ENCODE assay signal across 26 mouse cellular contexts in the genomic region with DNA sequence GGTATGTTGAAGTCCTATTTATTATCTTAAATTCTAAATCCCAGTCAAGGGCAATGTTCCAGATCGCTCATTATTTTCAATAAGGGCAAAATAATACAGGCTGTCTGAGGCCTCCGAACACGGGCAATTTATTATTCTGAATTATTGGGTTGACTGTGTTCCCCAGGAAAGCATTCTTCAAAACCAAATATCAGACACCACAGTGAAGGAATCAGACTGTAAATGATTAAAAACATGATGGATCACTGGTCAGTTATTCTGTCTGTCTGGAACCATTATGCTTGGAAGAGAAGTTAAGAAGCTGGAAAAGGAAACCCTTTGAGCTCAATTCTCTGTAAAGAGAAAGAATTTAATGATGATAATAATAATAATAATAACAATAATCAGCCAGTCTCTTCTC.
DNase-seq lines count a peak whose midpoint lies in the region; ATAC-seq lines count a peak whose summit lies in the region.
"Had no signal": no experiment of that assay in that cellular context is flagged by ENCODE, and none has a peak within 500 bp of the region (broad histone marks: within the 10 kb centered on the region; RNA-seq: fewer than 3 reads in every experiment).

No protein-coding gene starts in this region.

- 39% methylated on average over 3 of the region's 3 CpGs for WGBS in hindbrain, embryonic 14.5 days
- 57% methylated on average over 3 of the region's 3 CpGs for WGBS in hindbrain, embryonic 11.5 days
- WGBS in neural tube, embryonic 11.5 days = 68% methylated on average over 3 of the region's 3 CpGs

- ATAC-seq in hindbrain, embryonic 14.5 days (ENCODE audit: low FRiP score) = no peak
- ATAC-seq in hindbrain, embryonic 11.5 days (ENCODE audit: low FRiP score) = no peak; the same call in 1 of the 2 replicates
- ATAC-seq in neural tube, embryonic 11.5 days (ENCODE audit: insufficient read depth, low FRiP score, low TSS enrichment) = no peak
- ATAC-seq: CD4-positive, CD25-positive, alpha-beta regulatory T cell, adult 4 months; forebrain, embryonic 14.5 days; forebrain, embryonic 16.5 days had no signal

- H3K4me3 ChIP-seq in hindbrain, embryonic 14.5 days (replicated peaks; ENCODE audit: low read length) = no peak overlapping the region
- no peak overlapping the region for H3K4me3 ChIP-seq in hindbrain, embryonic 11.5 days (ENCODE audit: low read depth, low read length)
- no peak overlapping the region for H3K4me3 ChIP-seq in neural tube, embryonic 11.5 days (ENCODE audit: low read depth, low read length)
- H3K4me3 ChIP-seq: embryonic facial prominence, embryonic 13.5 days; embryonic facial prominence, embryonic 15.5 days; erythroblast, embryonic 14.5 days; forebrain, embryonic 10.5 days; forebrain, embryonic 12.5 days had no signal

- no peak overlapping the region for H3K4me2 ChIP-seq in hindbrain, embryonic 14.5 days (replicated peaks)
- H3K4me2 ChIP-seq in hindbrain, embryonic 11.5 days (replicated peaks; ENCODE audit: low read depth, low read length) = no peak overlapping the region
- no peak overlapping the region for H3K4me2 ChIP-seq in neural tube, embryonic 11.5 days (ENCODE audit: low read depth)
- H3K4me2 ChIP-seq: embryonic facial prominence, embryonic 13.5 days; embryonic facial prominence, embryonic 15.5 days; forebrain, embryonic 12.5 days had no signal

- DNase-seq in hindbrain, embryonic 14.5 days (ENCODE audit: low spot score) = no peak
- no peak for DNase-seq in hindbrain, embryonic 11.5 days (ENCODE audit: low spot score)
- peak; percentile 15 for DNase-seq in neural tube, embryonic 11.5 days (ENCODE audit: low spot score)
- no peak for DNase-seq in neural tube, embryonic 10.5 days (ENCODE audit: extremely low spot score, low spot score)
- peak; percentile 27 for DNase-seq in retina, embryonic 14.5 days (ENCODE audit: low spot score)
- DNase-seq in retina, postnatal 1 day = no peak
- DNase-seq: adrenal gland, adult 2 months; adrenal gland, postnatal 10 days; adrenal gland, postnatal 25 days; B cell, adult 2 months; cerebellum, adult 11 months; cerebellum, adult 18-20 months; cerebellum, adult 8-10 months; cerebellum, adult 9-11 months; cerebellum, postnatal 14 days; cerebellum, postnatal 36 days had no signal

- H3K9me3 ChIP-seq in hindbrain, embryonic 14.5 days (ENCODE audit: control insufficient read depth, low read length) = no peaks in the 10 kb centered on the region
- no peaks in the 10 kb centered on the region for H3K9me3 ChIP-seq in hindbrain, embryonic 11.5 days (ENCODE audit: control insufficient read depth, low read length)
- no peaks in the 10 kb centered on the region for H3K9me3 ChIP-seq in neural tube, embryonic 11.5 days (ENCODE audit: control insufficient read depth, low read length)
- H3K9me3 ChIP-seq: embryonic facial prominence, embryonic 13.5 days; embryonic facial prominence, embryonic 15.5 days; forebrain, embryonic 10.5 days; forebrain, embryonic 12.5 days had no signal

- H3K27me3 ChIP-seq in hindbrain, embryonic 14.5 days (ENCODE audit: control insufficient read depth, insufficient read depth, low read length) = no peaks in the 10 kb centered on the region
- no peaks in the 10 kb centered on the region for H3K27me3 ChIP-seq in hindbrain, embryonic 11.5 days (ENCODE audit: control insufficient read depth, insufficient read depth, low read length)
- H3K27me3 ChIP-seq in neural tube, embryonic 11.5 days (ENCODE audit: control insufficient read depth, insufficient read depth, low read length) = no peaks in the 10 kb centered on the region
- H3K27me3 ChIP-seq: CH12.LX; embryonic facial prominence, embryonic 13.5 days; embryonic facial prominence, embryonic 15.5 days; forebrain, embryonic 12.5 days had no signal

- H3K27ac ChIP-seq in hindbrain, embryonic 14.5 days = peak overlapping the region; percentile 54; the same call in 1 of the 2 replicates
- H3K27ac ChIP-seq in hindbrain, embryonic 11.5 days (ENCODE audit: low read depth, low read length) = no peak overlapping the region
- H3K27ac ChIP-seq in neural tube, embryonic 11.5 days (ENCODE audit: low read depth, low read length) = no peak overlapping the region
- H3K27ac ChIP-seq: embryonic facial prominence, embryonic 13.5 days; embryonic facial prominence, embryonic 15.5 days; forebrain, embryonic 10.5 days had no signal

- H3K36me3 ChIP-seq in hindbrain, embryonic 14.5 days (replicated peaks; ENCODE audit: control insufficient read depth, insufficient read depth) = no peaks in the 10 kb centered on the region
- no peaks in the 10 kb centered on the region for H3K36me3 ChIP-seq in hindbrain, embryonic 11.5 days (ENCODE audit: control insufficient read depth, insufficient read depth, low read length)
- H3K36me3 ChIP-seq in neural tube, embryonic 11.5 days (ENCODE audit: control insufficient read depth, insufficient read depth, low read length) = no peaks in the 10 kb centered on the region
- H3K36me3 ChIP-seq: embryonic facial prominence, embryonic 13.5 days; embryonic facial prominence, embryonic 15.5 days; forebrain, embryonic 10.5 days; forebrain, embryonic 12.5 days; G1E had no signal

- H3K9ac ChIP-seq in hindbrain, embryonic 14.5 days = no peak overlapping the region
- no peak overlapping the region for H3K9ac ChIP-seq in hindbrain, embryonic 11.5 days (ENCODE audit: low read depth, low read length)
- H3K9ac ChIP-seq in neural tube, embryonic 11.5 days (ENCODE audit: low read length) = no peak overlapping the region
- H3K9ac ChIP-seq: embryonic facial prominence, embryonic 13.5 days; embryonic facial prominence, embryonic 15.5 days; forebrain, embryonic 12.5 days had no signal

- peaks cover 6% of the 10 kb centered on the region; the same call in 1 of the 2 replicates for H3K4me1 ChIP-seq in hindbrain, embryonic 14.5 days (replicated peaks; ENCODE audit: control insufficient read depth, insufficient read depth, low read length)
- H3K4me1 ChIP-seq in hindbrain, embryonic 11.5 days (replicated peaks; ENCODE audit: control insufficient read depth, insufficient read depth, low read length) = no peaks in the 10 kb centered on the region
- no peaks in the 10 kb centered on the region for H3K4me1 ChIP-seq in neural tube, embryonic 11.5 days (ENCODE audit: control insufficient read depth, insufficient read depth, low read length)
- H3K4me1 ChIP-seq: embryonic facial prominence, embryonic 13.5 days; embryonic facial prominence, embryonic 15.5 days; forebrain, embryonic 12.5 days had no signal

Comparison
In these comparisons a context has a peak if more than half of its experiments do, and no peak if none do; other contexts are left out.
1. DNase-seq: peak in neural tube, embryonic 11.5 days (single experiment) and retina, embryonic 14.5 days (single experiment); none in hindbrain, embryonic 14.5 days (single experiment), hindbrain, embryonic 11.5 days (single experiment), neural tube, embryonic 10.5 days (single experiment) and retina, postnatal 1 day (single experiment).